Mouse (Mus musculus): Measurements from ENCODE around the gene Ccar1. TPM values are rescaled to one million over a fixed set of nuclear protein-coding genes. Genes with fewer than 3 reads are reported as not detected.
A peak's percentile ranks its signal among the peaks of the same experiment; 100 is the strongest.
"Not testable (repeated sequence)": the region's sequence is repeated elsewhere in the genome, so short reads cannot be mapped to it uniquely, and the experiment has no call there.

Ccar1 gene
- 10 to 100 TPM; 47.1 to 78.2 (median 61.6) TPM for total RNA-seq (2022)

- peak; percentile 98 for DNase-seq
Measured at GRCm38 (mm10) chr10:62792177-62793090, at the start of gene Ccar1. Gene Ccar1, minus strand, starts transcription at chr10:62792286.

- DNase-seq: no peak
Measured at GRCm38 (mm10) chr10:62840687-62841086, 48.6 kb upstream of the Ccar1 start.

- no peak for DNase-seq
Measured at GRCm38 (mm10) chr10:62837987-62838386, 45.9 kb upstream of the Ccar1 start.

- DNase-seq: no peak
Measured at GRCm38 (mm10) chr10:62832783-62833182, 40.7 kb upstream of the Ccar1 start.

GRCm38 (mm10) chr10:62831546-62831945, 39.5 kb upstream of the Ccar1 start:
- no peak for DNase-seq

- DNase-seq: no peak
Measured at GRCm38 (mm10) chr10:62824474-62824873, 32.4 kb upstream of the Ccar1 start.

- DNase-seq: no peak
Measured at GRCm38 (mm10) chr10:62823431-62823830, 31.3 kb upstream of the Ccar1 start.

- no peak for DNase-seq
Measured at GRCm38 (mm10) chr10:62810010-62810409, 17.9 kb upstream of the Ccar1 start.

- DNase-seq: no peak
Measured at GRCm38 (mm10) chr10:62808766-62809165, 16.7 kb upstream of the Ccar1 start.

GRCm38 (mm10) chr10:62808316-62808715, 16.2 kb upstream of the Ccar1 start:
- no peak for DNase-seq

- no peak for DNase-seq
Measured at GRCm38 (mm10) chr10:62804106-62804505, 12.0 kb upstream of the Ccar1 start.

- no peak for DNase-seq
Measured at GRCm38 (mm10) chr10:62803296-62803695, 11.2 kb upstream of the Ccar1 start.

GRCm38 (mm10) chr10:62794221-62794620, 2.1 kb upstream of the Ccar1 start:
- DNase-seq: no peak

GRCm38 (mm10) chr10:62793091-62793453, 986 bp upstream of the Ccar1 start:
- no peak for DNase-seq

- DNase-seq: peak; percentile 34
Measured at GRCm38 (mm10) chr10:62791251-62792176, 572 bp downstream of the Ccar1 start.

- not testable (repeated sequence) for DNase-seq
Measured at GRCm38 (mm10) chr10:62781776-62782175, 10.3 kb downstream of the Ccar1 start.

- DNase-seq: no peak
Measured at GRCm38 (mm10) chr10:62750781-62751180, 41.3 kb downstream of the Ccar1 start.

- no peak for DNase-seq
Measured at GRCm38 (mm10) chr10:62739961-62740737, 51.9 kb downstream of the Ccar1 start.

GRCm38 (mm10) chr10:62736965-62737688, 55.0 kb downstream of the Ccar1 start:
- DNase-seq: no peak

GRCm38 (mm10) chr10:62730826-62731225, 61.3 kb downstream of the Ccar1 start:
- no peak for DNase-seq
